Mouse (Mus musculus): ENCODE measurements around the gene Heatr3.

GRCm38 (mm10) chr8:88109241-88109640 is 28.4 kb upstream of the Heatr3 start:
- TF ChIP-seq CTCF (IDR thresholded peaks at IDR 0.05; ENCODE audit: borderline replicate concordance, extremely low read depth, insufficient read depth, insufficient read length), result no peak
- TF ChIP-seq POLR2A (IDR thresholded peaks at IDR 0.05; ENCODE audit: borderline replicate concordance, extremely low read depth, insufficient read depth, insufficient read length, poor library complexity, severe bottlenecking), result no peak

Measured in brain, embryonic 14.5 days (tissue).